Mouse (Mus musculus) testis, adult 2 months (tissue): Measurements from ENCODE around the gene Slco3a1.

Experiments
- CTCF ChIP-seq: fragments of 200-500 bp; IDR thresholded peaks from 2 replicates; pipeline ENCODE4 v1.5.1; 2012; ENCODE audit warnings: low read depth, mild to moderate bottlenecking, inconsistent platforms, low read length, moderate library complexity; ENCODE audit not compliant: control insufficient read depth, insufficient read depth, insufficient replicate concordance
- POLR2A ChIP-seq: fragments of 200-500 bp; IDR thresholded peaks from 2 replicates; pipeline ENCODE4 v1.6.1; 2012; ENCODE audit warnings: low read depth, mild to moderate bottlenecking, inconsistent platforms, low read length, moderate library complexity; ENCODE audit not compliant: control insufficient read depth

DNA sequence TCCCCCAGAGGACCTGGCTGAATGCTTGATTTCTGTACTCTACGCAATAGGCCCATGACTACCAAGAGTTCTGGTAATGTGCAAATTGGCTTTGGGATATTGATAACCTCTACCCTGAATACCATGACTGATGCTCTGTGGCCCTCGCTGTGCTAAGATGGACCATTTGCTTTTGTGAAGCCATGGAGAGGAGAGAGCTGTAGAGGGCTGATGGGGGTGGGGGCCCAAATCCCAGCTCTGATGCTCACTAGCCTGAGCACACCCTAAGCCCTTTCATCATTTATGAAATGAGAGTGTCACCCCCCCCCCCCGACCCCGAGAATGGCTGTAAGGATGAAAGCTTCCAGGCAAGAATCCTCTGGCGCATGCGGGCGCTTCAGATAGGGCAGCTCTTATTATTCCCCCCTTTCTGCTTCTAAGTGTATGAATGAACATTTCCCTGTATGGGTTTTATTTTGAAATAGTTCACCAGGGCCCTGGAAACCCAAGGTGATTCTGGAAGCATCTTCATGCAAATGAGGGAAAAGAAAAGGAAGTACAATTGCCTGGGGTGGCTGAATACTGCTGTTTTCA lies 206.2 kb downstream of the Slco3a1 start:
- no peak for TF ChIP-seq CTCF
- no peak for TF ChIP-seq POLR2A
